Mouse (Mus musculus) heart, postnatal 36 days (tissue): ENCODE data around the gene Gm20822. TPM values are rescaled to one million over a fixed set of nuclear protein-coding genes. Genes with fewer than 3 reads are reported as not detected.
"Not testable (repeated sequence)": the region's sequence is repeated elsewhere in the genome, so short reads cannot be mapped to it uniquely, and the experiment has no call there.

Experiments
- DNase-seq, 2 experiments: peaks; one replicate each; pipeline ENCODE4 v3.0.0; 2021 to 2022
- intact Hi-C: fragments of 180-260 bp; cut with DNase I; formaldehyde crosslinking; loops from one replicate; pipeline ENCODE4 v1.15.1; 2025
- total RNA-seq, 2 experiments: library from RNA; stranded (reverse); gene quantifications; 2 replicates each; pipeline ENCODE4 v1.2.3; 2021

Gene Gm20822
- not detected for total RNA-seq

DNA sequence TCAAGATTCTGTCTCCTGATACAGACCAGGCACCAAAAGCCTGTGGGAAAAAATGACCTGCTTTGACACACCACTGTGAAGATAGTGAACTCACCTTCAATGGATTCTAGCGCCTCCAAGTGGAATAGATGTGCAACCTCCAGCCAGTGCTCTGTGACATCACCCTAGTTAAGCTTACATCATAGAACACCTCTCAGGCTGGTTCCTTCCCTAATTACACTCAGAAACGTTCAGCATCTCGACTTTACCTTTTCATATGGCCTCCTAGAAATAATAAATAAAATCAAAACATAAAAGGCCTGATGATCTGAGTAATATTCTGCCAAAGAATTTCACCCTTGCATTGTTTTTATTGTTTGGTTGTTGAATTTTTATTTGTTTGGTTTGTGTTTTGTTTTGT lies at the start of gene Gm20822:
Gene Gm20822 (minus strand): TSS at position 101 of the 400 bp plus-strand sequence.
- intact Hi-C loops, DNase-seq: not testable (repeated sequence)
